Mouse (Mus musculus): ENCODE data around the gene Ndufa7. TPM values are rescaled to one million over a fixed set of nuclear protein-coding genes. Genes with fewer than 3 reads are reported as not detected.

Gene Ndufa7
- polyA plus RNA-seq, 1 experiment: 1,055 TPM

GRCm38 (mm10) chr17:33802221-33802620, 22.2 kb upstream of the Ndufa7 start:
- Histone ChIP-seq H3K4me3 (ENCODE audit: insufficient read depth, low read depth, low read length) (no peak overlapping the region), H3K4me1 (ENCODE audit: control insufficient read depth, insufficient read depth, insufficient read length, low read length) (no peaks in the 10 kb centered on the region), H3K27ac (replicated peaks; ENCODE audit: low read depth, low read length) (no peak overlapping the region)

- no peak overlapping the region for H3K4me3 ChIP-seq (ENCODE audit: insufficient read depth, low read depth, low read length)
- no peaks in the 10 kb centered on the region for H3K4me1 ChIP-seq (ENCODE audit: control insufficient read depth, insufficient read depth, insufficient read length, low read length)
- H3K27ac ChIP-seq (replicated peaks; ENCODE audit: low read depth, low read length): no peak overlapping the region
Measured at GRCm38 (mm10) chr17:33804205-33804604, 20.2 kb upstream of the Ndufa7 start.

GRCm38 (mm10) chr17:33804745-33805144, 19.6 kb upstream of the Ndufa7 start:
- Histone ChIP-seq H3K27ac (replicated peaks; ENCODE audit: low read depth, low read length) (no peak overlapping the region), H3K4me3 (ENCODE audit: insufficient read depth, low read depth, low read length) (no peak overlapping the region)

GRCm38 (mm10) chr17:33807181-33807888, 17.0 kb upstream of the Ndufa7 start:
- Histone ChIP-seq H3K27ac (replicated peaks; ENCODE audit: low read depth, low read length) (no peak overlapping the region), H3K4me1 (ENCODE audit: control insufficient read depth, insufficient read depth, insufficient read length, low read length) (no peaks in the 10 kb centered on the region), H3K4me3 (ENCODE audit: insufficient read depth, low read depth, low read length) (no peak overlapping the region)

More at GRCm38 (mm10) chr17:33804745-33805144, 19.6 kb upstream of the Ndufa7 start:
- no peaks in the 10 kb centered on the region for H3K4me1 ChIP-seq (ENCODE audit: control insufficient read depth, insufficient read depth, insufficient read length, low read length)

GRCm38 (mm10) chr17:33808192-33808591, 16.2 kb upstream of the Ndufa7 start:
- Histone ChIP-seq H3K4me3 (ENCODE audit: insufficient read depth, low read depth, low read length) (no peak overlapping the region), H3K27ac (replicated peaks; ENCODE audit: low read depth, low read length) (no peak overlapping the region), H3K4me1 (ENCODE audit: control insufficient read depth, insufficient read depth, insufficient read length, low read length) (no peaks in the 10 kb centered on the region)

GRCm38 (mm10) chr17:33810334-33811141, 13.8 kb upstream of the Ndufa7 start, which contains the start of gene Kank3:
TSS of gene Kank3 (plus strand) at chr17:33810519.
- H3K4me3 ChIP-seq (ENCODE audit: insufficient read depth, low read depth, low read length): peak within 1 kb of the TSS; percentile 69
- H3K27ac ChIP-seq (replicated peaks; ENCODE audit: low read depth, low read length): peak within 1 kb of the TSS; percentile 99
- H3K4me1 ChIP-seq (ENCODE audit: control insufficient read depth, insufficient read depth, insufficient read length, low read length): no peaks in the 10 kb centered on the region

GRCm38 (mm10) chr17:33811142-33811516, 13.2 kb upstream of the Ndufa7 start:
- Histone ChIP-seq H3K4me1 (ENCODE audit: control insufficient read depth, insufficient read depth, insufficient read length, low read length) (no peaks in the 10 kb centered on the region), H3K27ac (replicated peaks; ENCODE audit: low read depth, low read length) (peak overlapping the region; percentile 99), H3K4me3 (ENCODE audit: insufficient read depth, low read depth, low read length) (peak overlapping the region; percentile 69)

- Histone ChIP-seq H3K4me1 (ENCODE audit: control insufficient read depth, insufficient read depth, insufficient read length, low read length) (peaks cover 3% of the 10 kb centered on the region), H3K27ac (replicated peaks; ENCODE audit: low read depth, low read length) (peak overlapping the region; percentile 99), H3K4me3 (ENCODE audit: insufficient read depth, low read depth, low read length) (peak overlapping the region; percentile 69)
Measured at GRCm38 (mm10) chr17:33812475-33812874, 11.9 kb upstream of the Ndufa7 start.

GRCm38 (mm10) chr17:33812990-33813389, 11.4 kb upstream of the Ndufa7 start:
- Histone ChIP-seq H3K4me3 (ENCODE audit: insufficient read depth, low read depth, low read length) (peak overlapping the region; percentile 69), H3K27ac (replicated peaks; ENCODE audit: low read depth, low read length) (peak overlapping the region; percentile 99), H3K4me1 (ENCODE audit: control insufficient read depth, insufficient read depth, insufficient read length, low read length) (peaks cover 4% of the 10 kb centered on the region)

GRCm38 (mm10) chr17:33815399-33815798, 9.0 kb upstream of the Ndufa7 start:
- Histone ChIP-seq H3K4me3 (ENCODE audit: insufficient read depth, low read depth, low read length) (peak overlapping the region; percentile 25), H3K27ac (replicated peaks; ENCODE audit: low read depth, low read length) (peak overlapping the region; percentile 66; the same call in 1 of the 2 replicates), H3K4me1 (ENCODE audit: control insufficient read depth, insufficient read depth, insufficient read length, low read length) (peaks cover 9% of the 10 kb centered on the region)

- H3K4me3 ChIP-seq (ENCODE audit: insufficient read depth, low read depth, low read length): peak overlapping the region; percentile 66
- peaks cover 9% of the 10 kb centered on the region for H3K4me1 ChIP-seq (ENCODE audit: control insufficient read depth, insufficient read depth, insufficient read length, low read length)
- peak overlapping the region; percentile 91 for H3K27ac ChIP-seq (replicated peaks; ENCODE audit: low read depth, low read length)
Measured at GRCm38 (mm10) chr17:33816612-33817011, 7.8 kb upstream of the Ndufa7 start.

- H3K4me1 ChIP-seq (ENCODE audit: control insufficient read depth, insufficient read depth, insufficient read length, low read length): peaks cover 9% of the 10 kb centered on the region
Measured at GRCm38 (mm10) chr17:33817184-33817968, 7.0 kb upstream of the Ndufa7 start.

GRCm38 (mm10) chr17:33817969-33818643, 6.3 kb upstream of the Ndufa7 start:
- Histone ChIP-seq H3K4me1 (ENCODE audit: control insufficient read depth, insufficient read depth, insufficient read length, low read length) (peaks cover 9% of the 10 kb centered on the region), H3K27ac (replicated peaks; ENCODE audit: low read depth, low read length) (peak overlapping the region; percentile 27; the same call in 1 of the 2 replicates), H3K4me3 (ENCODE audit: insufficient read depth, low read depth, low read length) (peak overlapping the region; percentile 64)

More at GRCm38 (mm10) chr17:33817184-33817968, 7.0 kb upstream of the Ndufa7 start:
- peak overlapping the region; percentile 91 for H3K27ac ChIP-seq (replicated peaks; ENCODE audit: low read depth, low read length)
- peak overlapping the region; percentile 66 for H3K4me3 ChIP-seq (ENCODE audit: insufficient read depth, low read depth, low read length)

GRCm38 (mm10) chr17:33822436-33822959, 1.9 kb upstream of the Ndufa7 start:
- Histone ChIP-seq H3K4me1 (ENCODE audit: control insufficient read depth, insufficient read depth, insufficient read length, low read length) (peaks cover 13% of the 10 kb centered on the region), H3K27ac (replicated peaks; ENCODE audit: low read depth, low read length) (no peak overlapping the region), H3K4me3 (ENCODE audit: insufficient read depth, low read depth, low read length) (no peak overlapping the region)
